Mouse (Mus musculus): ENCODE results near the gene Fndc10.
"Not testable (repeated sequence)": the region's sequence is repeated elsewhere in the genome, so short reads cannot be mapped to it uniquely, and the experiment has no call there.

- not testable (repeated sequence) for TF ChIP-seq EP300, CTCF (IDR thresholded peaks at IDR 0.05)
Observed at GRCm38 (mm10) chr4:155687764-155688163, 6.4 kb upstream of the Fndc10 start.
